Mouse (Mus musculus) frontal cortex, postnatal 36 days (tissue): ENCODE results near the gene Cactin.

Experiments used
- DNase-seq, 2 experiments: peaks; one replicate each; pipeline ENCODE4 v3.0.0; 2022; ENCODE audit warnings: low spot score in 2 of 2

The Cactin gene

GRCm38 (mm10) chr10:81365073-81365472, 44.2 kb downstream of the Cactin start:
- peak in 1 of 2 experiments; percentile 63 for DNase-seq

- DNase-seq = no peak
These were observed 45.0 kb downstream of the Cactin start, which contains the start of gene 4930404N11Rik for GRCm38 (mm10) chr10:81365672-81366476. TSS of gene 4930404N11Rik (minus strand) at chr10:81365816.

- no peak for DNase-seq
These were observed 45.7 kb downstream of the Cactin start for GRCm38 (mm10) chr10:81366477-81367206.

GRCm38 (mm10) chr10:81367207-81367495, 46.2 kb downstream of the Cactin start:
- DNase-seq = no peak

- DNase-seq = no peak
These were observed 54.4 kb downstream of the Cactin start for GRCm38 (mm10) chr10:81375322-81375721.
